Mouse (Mus musculus) Muller cell, postnatal 12 days (primary cell): Measurements from ENCODE around the gene Tlx2.

Experiments
- DNase-seq: peaks from one replicate; pipeline ENCODE4 v3.0.0-alpha.2; 2015; ENCODE audit errors: inconsistent ontology term

Gene Tlx2

GRCm38 (mm10) chr6:83054871-83055431 is 15.1 kb downstream of the Tlx2 start, which contains the start of gene Htra2:
Gene Htra2 (minus strand): TSS chr6:83055273.
- DNase-seq = no peak

GRCm38 (mm10) chr6:83054074-83054851 is 15.8 kb downstream of the Tlx2 start, which contains the start of gene Aup1:
Gene Aup1 (plus strand): TSS chr6:83054521.
- DNase-seq = peak; percentile 99

- DNase-seq = peak; percentile 69
Measured at GRCm38 (mm10) chr6:83053136-83053960, 16.7 kb downstream of the Tlx2 start.

- no peak for DNase-seq
Measured at GRCm38 (mm10) chr6:83049367-83049766, 20.7 kb downstream of the Tlx2 start.

- DNase-seq = no peak
Measured at GRCm38 (mm10) chr6:83044742-83045141, 25.4 kb downstream of the Tlx2 start.

- no peak for DNase-seq
Measured at GRCm38 (mm10) chr6:83043993-83044392, 26.1 kb downstream of the Tlx2 start.

GRCm38 (mm10) chr6:83043561-83043960 is 26.5 kb downstream of the Tlx2 start:
- DNase-seq = no peak

GRCm38 (mm10) chr6:83040601-83041000 is 29.5 kb downstream of the Tlx2 start:
- no peak for DNase-seq

GRCm38 (mm10) chr6:83038496-83039012 is 31.5 kb downstream of the Tlx2 start:
- peak; percentile 73 for DNase-seq

GRCm38 (mm10) chr6:83037188-83037587 is 32.9 kb downstream of the Tlx2 start:
- no peak for DNase-seq

GRCm38 (mm10) chr6:83034463-83035055 is 35.5 kb downstream of the Tlx2 start:
- DNase-seq = peak; percentile 15

- DNase-seq = peak; percentile 94
Measured at GRCm38 (mm10) chr6:83033249-83034185, 36.6 kb downstream of the Tlx2 start, which contains the start of the genes Dok1 and Loxl3. Gene Dok1 (minus strand): TSS chr6:83033471. Gene Loxl3 (plus strand): TSS chr6:83034173.

- peak; percentile 68 for DNase-seq
Measured at GRCm38 (mm10) chr6:83032769-83033191, 37.3 kb downstream of the Tlx2 start.

- DNase-seq = peak; percentile 16
Measured at GRCm38 (mm10) chr6:83031921-83032590, 38.0 kb downstream of the Tlx2 start.

GRCm38 (mm10) chr6:83031111-83031510 is 39.0 kb downstream of the Tlx2 start:
- no peak for DNase-seq

- no peak for DNase-seq
Measured at GRCm38 (mm10) chr6:83029777-83030176, 40.3 kb downstream of the Tlx2 start.

- DNase-seq = peak; percentile 70
Measured at GRCm38 (mm10) chr6:83027706-83028105, 42.4 kb downstream of the Tlx2 start.

- no peak for DNase-seq
Measured at GRCm38 (mm10) chr6:83027293-83027692, 42.8 kb downstream of the Tlx2 start.

- no peak for DNase-seq
Measured at GRCm38 (mm10) chr6:83025221-83025620, 44.9 kb downstream of the Tlx2 start.

- DNase-seq = peak; percentile 18
Measured at GRCm38 (mm10) chr6:83024421-83024820, 45.7 kb downstream of the Tlx2 start.
